Mouse (Mus musculus): ENCODE results near the gene H6pd. TPM values are rescaled to one million over a fixed set of nuclear protein-coding genes. Genes with fewer than 3 reads are reported as not detected.

H6pd gene
- polyA plus RNA-seq, 1 experiment from 2014 or later, result 2.5 TPM

GRCm38 (mm10) chr4:149954893-149955439, 53.9 kb downstream of the H6pd start, which contains the start of gene Spsb1:
TSS of gene Spsb1 (minus strand) at chr4:149955043.
- no peaks in the 10 kb centered on the region for H3K36me3 ChIP-seq (ENCODE audit: control insufficient read depth, insufficient read depth, low read length)
- peak; percentile 93 for ATAC-seq (replicated peaks; ENCODE audit: low FRiP score)
- H3K4me2 ChIP-seq (ENCODE audit: low read depth, low read length, severe bottlenecking), result peak within 1 kb of the TSS; percentile 99
- peak within 1 kb of the TSS; percentile 58 for H3K4me3 ChIP-seq (ENCODE audit: low read depth, low read length)
- WGBS, result under 1% methylated on average over 37 of the region's 51 CpGs
- no peaks in the 10 kb centered on the region for H3K9me3 ChIP-seq (ENCODE audit: control insufficient read depth, low read length)
- H3K27ac ChIP-seq (ENCODE audit: low read depth, low read length), result no peak within 1 kb of the TSS
- DNase-seq (ENCODE audit: low spot score), result peak; percentile 99
- peaks cover 40% of the 10 kb centered on the region for H3K27me3 ChIP-seq (ENCODE audit: control insufficient read depth, insufficient read depth, low read length)
- 0 out of 2 replicates have a peak, but pooled peaks cover 2% of the 10 kb centered on the region for H3K4me1 ChIP-seq (replicated peaks; ENCODE audit: control insufficient read depth, insufficient read depth, low read length)
- peak within 1 kb of the TSS; percentile 57 for H3K9ac ChIP-seq (ENCODE audit: low read length)

- peak; percentile 67 for DNase-seq (ENCODE audit: low spot score)
- H3K36me3 ChIP-seq (ENCODE audit: control insufficient read depth, insufficient read depth, low read length), result no peaks in the 10 kb centered on the region
- H3K27me3 ChIP-seq (ENCODE audit: control insufficient read depth, insufficient read depth, low read length), result peaks cover 40% of the 10 kb centered on the region
- peak overlapping the region; percentile 99 for H3K4me2 ChIP-seq (ENCODE audit: low read depth, low read length, severe bottlenecking)
- H3K27ac ChIP-seq (ENCODE audit: low read depth, low read length), result no peak overlapping the region
- H3K9me3 ChIP-seq (ENCODE audit: control insufficient read depth, low read length), result no peaks in the 10 kb centered on the region
- no peak for ATAC-seq (replicated peaks; ENCODE audit: low FRiP score)
- H3K9ac ChIP-seq (ENCODE audit: low read length), result peak overlapping the region; percentile 57
- 8% methylated on average over 32 of the region's 32 CpGs for WGBS
- H3K4me1 ChIP-seq (replicated peaks; ENCODE audit: control insufficient read depth, insufficient read depth, low read length), result 0 out of 2 replicates have a peak, but pooled peaks cover 4% of the 10 kb centered on the region
- H3K4me3 ChIP-seq (ENCODE audit: low read depth, low read length), result peak overlapping the region; percentile 58
These were observed 55.0 kb downstream of the H6pd start for GRCm38 (mm10) chr4:149953621-149954481.

GRCm38 (mm10) chr4:149952201-149952600, 56.6 kb downstream of the H6pd start:
- Histone ChIP-seq H3K27me3 (ENCODE audit: control insufficient read depth, insufficient read depth, low read length) (peaks cover 37% of the 10 kb centered on the region), H3K4me2 (ENCODE audit: low read depth, low read length, severe bottlenecking) (no peak overlapping the region), H3K27ac (ENCODE audit: low read depth, low read length) (no peak overlapping the region), H3K4me1 (replicated peaks; ENCODE audit: control insufficient read depth, insufficient read depth, low read length) (0 out of 2 replicates have a peak, but pooled peaks cover 4% of the 10 kb centered on the region), H3K36me3 (ENCODE audit: control insufficient read depth, insufficient read depth, low read length) (no peaks in the 10 kb centered on the region), H3K9me3 (ENCODE audit: control insufficient read depth, low read length) (no peaks in the 10 kb centered on the region), H3K4me3 (ENCODE audit: low read depth, low read length) (no peak overlapping the region), H3K9ac (ENCODE audit: low read length) (no peak overlapping the region)
- ATAC-seq (replicated peaks; ENCODE audit: low FRiP score) (no peak), DNase-seq (ENCODE audit: low spot score) (no peak)
- 89% methylated on average over 9 of the region's 9 CpGs for WGBS

- Histone ChIP-seq H3K9me3 (ENCODE audit: control insufficient read depth, low read length) (no peaks in the 10 kb centered on the region), H3K4me1 (replicated peaks; ENCODE audit: control insufficient read depth, insufficient read depth, low read length) (0 out of 2 replicates have a peak, but pooled peaks cover 4% of the 10 kb centered on the region), H3K4me3 (ENCODE audit: low read depth, low read length) (no peak overlapping the region), H3K27ac (ENCODE audit: low read depth, low read length) (no peak overlapping the region), H3K4me2 (ENCODE audit: low read depth, low read length, severe bottlenecking) (no peak overlapping the region), H3K36me3 (ENCODE audit: control insufficient read depth, insufficient read depth, low read length) (no peaks in the 10 kb centered on the region), H3K27me3 (ENCODE audit: control insufficient read depth, insufficient read depth, low read length) (peaks cover 28% of the 10 kb centered on the region), H3K9ac (ENCODE audit: low read length) (no peak overlapping the region)
- no peak for ATAC-seq (replicated peaks; ENCODE audit: low FRiP score)
- 87% methylated on average over 13 of the region's 13 CpGs for WGBS
- no peak for DNase-seq (ENCODE audit: low spot score)
These were observed 57.6 kb downstream of the H6pd start for GRCm38 (mm10) chr4:149951201-149951600.

- H3K27ac ChIP-seq (ENCODE audit: low read depth, low read length), result no peak overlapping the region
- DNase-seq (ENCODE audit: low spot score), result no peak
- H3K4me1 ChIP-seq (replicated peaks; ENCODE audit: control insufficient read depth, insufficient read depth, low read length), result peaks cover 6% of the 10 kb centered on the region; the same call in 1 of the 2 replicates
- 71% methylated on average over 13 of the region's 13 CpGs for WGBS
- no peak overlapping the region for H3K4me3 ChIP-seq (ENCODE audit: low read depth, low read length)
- no peaks in the 10 kb centered on the region for H3K36me3 ChIP-seq (ENCODE audit: control insufficient read depth, insufficient read depth, low read length)
- no peak overlapping the region for H3K9ac ChIP-seq (ENCODE audit: low read length)
- H3K27me3 ChIP-seq (ENCODE audit: control insufficient read depth, insufficient read depth, low read length), result peaks cover 17% of the 10 kb centered on the region
- no peaks in the 10 kb centered on the region for H3K9me3 ChIP-seq (ENCODE audit: control insufficient read depth, low read length)
- no peak for ATAC-seq (replicated peaks; ENCODE audit: low FRiP score)
- H3K4me2 ChIP-seq (ENCODE audit: low read depth, low read length, severe bottlenecking), result no peak overlapping the region
These were observed 59.1 kb downstream of the H6pd start for GRCm38 (mm10) chr4:149949691-149950090.

- no peak overlapping the region for H3K4me2 ChIP-seq (ENCODE audit: low read depth, low read length, severe bottlenecking)
- no peaks in the 10 kb centered on the region for H3K9me3 ChIP-seq (ENCODE audit: control insufficient read depth, low read length)
- no peaks in the 10 kb centered on the region for H3K36me3 ChIP-seq (ENCODE audit: control insufficient read depth, insufficient read depth, low read length)
- no peak overlapping the region for H3K4me3 ChIP-seq (ENCODE audit: low read depth, low read length)
- 94% methylated on average over 5 of the region's 5 CpGs for WGBS
- ATAC-seq (replicated peaks; ENCODE audit: low FRiP score), result no peak
- H3K4me1 ChIP-seq (replicated peaks; ENCODE audit: control insufficient read depth, insufficient read depth, low read length), result peaks cover 6% of the 10 kb centered on the region; the same call in 1 of the 2 replicates
- no peak overlapping the region for H3K9ac ChIP-seq (ENCODE audit: low read length)
- no peak for DNase-seq (ENCODE audit: low spot score)
- peaks cover 10% of the 10 kb centered on the region for H3K27me3 ChIP-seq (ENCODE audit: control insufficient read depth, insufficient read depth, low read length)
- no peak overlapping the region for H3K27ac ChIP-seq (ENCODE audit: low read depth, low read length)
These were observed 60.7 kb downstream of the H6pd start for GRCm38 (mm10) chr4:149948119-149948518.

- DNase-seq (ENCODE audit: low spot score), result no peak
- Histone ChIP-seq H3K27ac (ENCODE audit: low read depth, low read length) (no peak overlapping the region), H3K36me3 (ENCODE audit: control insufficient read depth, insufficient read depth, low read length) (no peaks in the 10 kb centered on the region), H3K4me1 (replicated peaks; ENCODE audit: control insufficient read depth, insufficient read depth, low read length) (peaks cover 9% of the 10 kb centered on the region; the same call in 1 of the 2 replicates), H3K27me3 (ENCODE audit: control insufficient read depth, insufficient read depth, low read length) (peaks cover 3% of the 10 kb centered on the region), H3K4me2 (ENCODE audit: low read depth, low read length, severe bottlenecking) (no peak overlapping the region), H3K9ac (ENCODE audit: low read length) (no peak overlapping the region), H3K9me3 (ENCODE audit: control insufficient read depth, low read length) (no peaks in the 10 kb centered on the region), H3K4me3 (ENCODE audit: low read depth, low read length) (no peak overlapping the region)
- WGBS, result 81% methylated on average over 5 of the region's 5 CpGs
- ATAC-seq (replicated peaks; ENCODE audit: low FRiP score), result no peak
These were observed 61.4 kb downstream of the H6pd start for GRCm38 (mm10) chr4:149947396-149947795.

- DNase-seq (ENCODE audit: low spot score) (no peak), ATAC-seq (replicated peaks; ENCODE audit: low FRiP score) (no peak)
- H3K9me3 ChIP-seq (ENCODE audit: control insufficient read depth, low read length), result no peaks in the 10 kb centered on the region
- no peak overlapping the region for H3K27ac ChIP-seq (ENCODE audit: low read depth, low read length)
- H3K4me2 ChIP-seq (ENCODE audit: low read depth, low read length, severe bottlenecking), result no peak overlapping the region
- H3K9ac ChIP-seq (ENCODE audit: low read length), result peak overlapping the region; percentile 20; the same call in 1 of the 2 replicates
- no peak overlapping the region for H3K4me3 ChIP-seq (ENCODE audit: low read depth, low read length)
- no peaks in the 10 kb centered on the region for H3K27me3 ChIP-seq (ENCODE audit: control insufficient read depth, insufficient read depth, low read length)
- 62% methylated on average over 9 of the region's 9 CpGs for WGBS
- peaks cover 9% of the 10 kb centered on the region; the same call in 1 of the 2 replicates for H3K4me1 ChIP-seq (replicated peaks; ENCODE audit: control insufficient read depth, insufficient read depth, low read length)
- H3K36me3 ChIP-seq (ENCODE audit: control insufficient read depth, insufficient read depth, low read length), result no peaks in the 10 kb centered on the region
These were observed 63.6 kb downstream of the H6pd start for GRCm38 (mm10) chr4:149945194-149945593.
